Comparison of ENCODE assay signal across 8 mouse cellular contexts in the genomic region with DNA sequence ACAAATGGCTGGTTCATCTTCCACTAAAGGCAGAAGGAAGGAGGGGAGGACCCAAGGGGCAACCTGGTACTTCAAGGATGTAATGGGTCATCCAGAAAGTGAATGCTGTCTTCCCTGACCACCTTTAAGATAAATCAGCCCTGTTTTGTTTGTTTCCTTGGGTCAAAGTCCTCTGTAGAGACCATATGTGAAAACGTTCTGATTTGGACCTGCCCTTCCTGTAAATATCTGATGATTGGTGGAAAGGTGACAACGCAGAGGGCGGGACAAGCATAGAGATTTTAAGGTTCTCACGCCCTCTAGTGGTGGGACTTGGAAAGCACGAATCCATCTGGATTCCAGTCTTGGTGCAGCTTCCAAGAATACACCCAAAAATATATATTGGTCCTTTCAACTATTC. TPM values are rescaled to one million over a fixed set of nuclear protein-coding genes. Genes with fewer than 3 reads are reported as not detected.
A peak's percentile ranks its signal among the peaks of the same experiment; 100 is the strongest.
DNase-seq lines count a peak whose midpoint lies in the region; ATAC-seq and TF ChIP-seq lines count a peak whose summit lies in the region.

No protein-coding gene starts in this region.

- H3K9ac ChIP-seq in MEL (ENCODE audit: control insufficient read depth, low read depth, low read length, poor library complexity, severe bottlenecking) = no peak overlapping the region
- no peak overlapping the region for H3K9ac ChIP-seq in forebrain, embryonic 16.5 days (replicated peaks; ENCODE audit: low read depth, low read length)
- H3K9ac ChIP-seq in neural tube, embryonic 15.5 days (replicated peaks) = no peak overlapping the region

- peak overlapping the region; percentile 20 to 35; a peak in 3 of 4 replicates for H3K4me3 ChIP-seq in MEL (ENCODE audit: control insufficient read depth in 1 of 2, insufficient read depth in 1 of 2, low read depth in 2 of 2, low read length in 2 of 2)
- H3K4me3 ChIP-seq in forebrain, embryonic 16.5 days (replicated peaks; ENCODE audit: low read length) = peak overlapping the region; percentile 10; the same call in 1 of the 2 replicates
- H3K4me3 ChIP-seq in layer of hippocampus, adult 2 months = peak overlapping the region; percentile 36; the same call in 1 of the 2 replicates
- peak overlapping the region; percentile 48 for H3K4me3 ChIP-seq in lung, adult 2 months (replicated peaks; ENCODE audit: extremely low read depth, low read depth, low read length)
- 0 out of 2 replicates have a peak overlapping the region, but pooled peaks have one; percentile 5 for H3K4me3 ChIP-seq in neural tube, embryonic 15.5 days (replicated peaks)

- peak overlapping the region; percentile 36 for H3K27ac ChIP-seq in MEL (ENCODE audit: control insufficient read depth, low read depth, low read length)
- no peak overlapping the region for H3K27ac ChIP-seq in forebrain, embryonic 16.5 days (ENCODE audit: low read length)
- H3K27ac ChIP-seq in layer of hippocampus, adult 2 months = peak overlapping the region; percentile 67
- H3K27ac ChIP-seq in neural tube, embryonic 15.5 days (replicated peaks) = no peak overlapping the region

- TF ChIP-seq CTCF in MEL (IDR thresholded peaks at IDR 0.05 in 2 of 3, conservative IDR thresholded peaks at IDR 0.05 in 1 of 3; ENCODE audit: control insufficient read depth in 1 of 3, insufficient read depth in 1 of 3, low read depth in 2 of 3, low read length in 3 of 3, poor library complexity in 1 of 3, severe bottlenecking in 1 of 3) = peak; percentile 71 to 91 (median 86)
- peak; percentile 96 for TF ChIP-seq CTCF in layer of hippocampus, adult 2 months (conservative IDR thresholded peaks at IDR 0.05)
- peak; percentile 65 for TF ChIP-seq CTCF in lung, adult 2 months (IDR thresholded peaks at IDR 0.05; ENCODE audit: insufficient read depth, low read length)

- TF ChIP-seq POLR2A in MEL (IDR thresholded peaks at IDR 0.05; ENCODE audit: control insufficient read depth in 1 of 2, insufficient read depth in 1 of 2, low read depth in 1 of 2, low read length in 2 of 2, poor library complexity in 1 of 2) = no peak
- no peak for TF ChIP-seq POLR2A in lung, adult 2 months (IDR thresholded peaks at IDR 0.05; ENCODE audit: borderline replicate concordance, extremely low read depth, low read depth, low read length)

- WGBS in forebrain, embryonic 16.5 days = 0% methylated on average over 5 of the region's 5 CpGs
- under 1% methylated on average over 5 of the region's 5 CpGs for WGBS in lung, adult 2 months
- WGBS in neural tube, embryonic 15.5 days = 0% methylated on average over 5 of the region's 5 CpGs

- peaks cover 0 to 19% of the 10 kb centered on the region in 2 experiments; a peak in 2 of 4 replicates for H3K36me3 ChIP-seq in MEL (ENCODE audit: control insufficient read depth in 1 of 2, insufficient read depth in 2 of 2, low read length in 2 of 2)
- no peaks in the 10 kb centered on the region for H3K36me3 ChIP-seq in forebrain, embryonic 16.5 days (ENCODE audit: control insufficient read depth, insufficient read depth)
- no peaks in the 10 kb centered on the region for H3K36me3 ChIP-seq in neural tube, embryonic 15.5 days

- H3K4me1 ChIP-seq in MEL (ENCODE audit: control insufficient read depth in 1 of 2, insufficient read depth in 2 of 2, low read length in 2 of 2) = peaks cover 0 to 27% of the 10 kb centered on the region in 2 experiments; a peak in 3 of 4 replicates
- peaks cover 21% of the 10 kb centered on the region for H3K4me1 ChIP-seq in forebrain, embryonic 16.5 days (replicated peaks; ENCODE audit: control insufficient read depth, insufficient read depth, low read length)
- H3K4me1 ChIP-seq in lung, adult 2 months (ENCODE audit: control insufficient read depth, insufficient read depth, low read length) = peaks cover 9% of the 10 kb centered on the region
- peaks cover 14% of the 10 kb centered on the region for H3K4me1 ChIP-seq in neural tube, embryonic 15.5 days

- H3K9me3 ChIP-seq in MEL (replicated peaks; ENCODE audit: insufficient read depth, low read length) = no peaks in the 10 kb centered on the region
- H3K9me3 ChIP-seq in forebrain, embryonic 16.5 days (ENCODE audit: control insufficient read depth, low read length) = no peaks in the 10 kb centered on the region
- no peaks in the 10 kb centered on the region for H3K9me3 ChIP-seq in neural tube, embryonic 15.5 days (replicated peaks)

- intact Hi-C loops in heart, postnatal 25 days (cut with DNase I) = loop anchor here (2.0 to 5.0 kb wide), 3 partner anchors 141 to 451 kb away; no protein-coding TSS in a partner anchor

- peak; percentile 92 for DNase-seq in MEL (ENCODE audit: low read depth, low spot score)
- peak; percentile 87 for DNase-seq in c-Kit-positive CD71-positive TER-119-negative erythroid progenitor cells, embryonic 14.5 days (ENCODE audit: low read depth)
- DNase-seq in heart, postnatal 25 days (ENCODE audit: low spot score) = peak; percentile 58
- DNase-seq in layer of hippocampus, adult 2 months (ENCODE audit: low spot score in 2 of 2) = peak; percentile 81 to 84
- DNase-seq in lung, adult 2 months = peak; percentile 74
- peak; percentile 71 for DNase-seq in thymus, postnatal 25 days

- no peak for ATAC-seq in forebrain, embryonic 16.5 days
- ATAC-seq in neural tube, embryonic 15.5 days (ENCODE audit: low FRiP score) = no peak

- H3K79me2 ChIP-seq in MEL (ENCODE audit: control insufficient read depth, insufficient read depth, low read length, poor library complexity) = peaks cover 9% of the 10 kb centered on the region

- H3K4me2 ChIP-seq in forebrain, embryonic 16.5 days (ENCODE audit: low read length) = peak overlapping the region; percentile 43
- peak overlapping the region; percentile 51 for H3K4me2 ChIP-seq in neural tube, embryonic 15.5 days

- no peaks in the 10 kb centered on the region for H3K27me3 ChIP-seq in MEL (ENCODE audit: control insufficient read depth in 1 of 2, insufficient read depth in 2 of 2, low read length in 2 of 2)
- no peaks in the 10 kb centered on the region for H3K27me3 ChIP-seq in forebrain, embryonic 16.5 days (replicated peaks; ENCODE audit: control insufficient read depth, insufficient read depth, low read length)
- 0 out of 2 replicates have a peak, but pooled peaks cover 6% of the 10 kb centered on the region for H3K27me3 ChIP-seq in neural tube, embryonic 15.5 days (replicated peaks)

- no peak for TF ChIP-seq EP300 in MEL (IDR thresholded peaks at IDR 0.05; ENCODE audit: low read depth in 1 of 2, low read length in 2 of 2)

- peak; percentile 85 for TF ChIP-seq RAD21 in MEL (IDR thresholded peaks at IDR 0.05; ENCODE audit: low read depth, low read length)

TF ChIP-seq in MEL, 35 proteins besides CTCF, POLR2A, EP300 and RAD21 (continues in another document):
- TF ChIP-seq CHD2 (IDR thresholded peaks at IDR 0.05; ENCODE audit: low read length) (no peak), NELFE (IDR thresholded peaks at IDR 0.05; ENCODE audit: low read depth, low read length) (no peak), ZMIZ1 (IDR thresholded peaks at IDR 0.05; ENCODE audit: low read depth, low read length) (no peak), GATA1 (IDR thresholded peaks at IDR 0.05; ENCODE audit: low read depth, low read length) (no peak), TAL1 (IDR thresholded peaks at IDR 0.05; ENCODE audit: low read length) (no peak), TCF12 (IDR thresholded peaks at IDR 0.05; ENCODE audit: low read depth, low read length) (0 out of 2 replicates have a peak, but pooled peaks have one; percentile 25), ZC3H11A (IDR thresholded peaks at IDR 0.05; ENCODE audit: low read depth, low read length) (peak; percentile 74), ETS1 (IDR thresholded peaks at IDR 0.05; ENCODE audit: low read depth, low read length) (0 out of 2 replicates have a peak, but pooled peaks have one; percentile 22), MAFK (IDR thresholded peaks at IDR 0.05; ENCODE audit: borderline replicate concordance, low read depth, low read length) (no peak)

RNA-seq across cellular contexts. Expression of a gene that starts 4.0 kb away (rescaled TPM):
- total RNA-seq in MEL (2012; rRNA removed) = 13.3 and 16.4 TPM in 2 replicates
- polyA plus RNA-seq in MEL (2012; ENCODE audit: insufficient read depth in 1 of 2, insufficient read length in 2 of 2, low read depth in 1 of 2, low replicate concordance in 2 of 2, missing spikeins in 1 of 2) = 10 to 100 TPM in 1 of 2 experiments, not detected in 1; 36.2 TPM
- polyA plus RNA-seq in forebrain, embryonic 16.5 days (2015; fragmentation: Nextera tagmentation; extraction: Ambion mirVana) = 40.1 and 46.8 TPM in 2 replicates
- total RNA-seq in heart, postnatal 25 days (2021) = 10 to 100 TPM; 14.2 to 25.9 TPM
- total RNA-seq in layer of hippocampus, adult 2 months (2021) = 100 to 1,000 TPM; 105 to 108 TPM
- 37.5 and 40.7 TPM in 2 replicates for polyA plus RNA-seq in lung, adult 2 months (2012; rRNA removed)
- 43.0 and 46.0 TPM in 2 replicates for polyA plus RNA-seq in neural tube, embryonic 15.5 days (2015; fragmentation: Nextera tagmentation; extraction: Ambion mirVana)

RNA-seq across cellular contexts. Expression of a gene that starts 22.5 kb away (rescaled TPM):
- total RNA-seq in MEL (2012; rRNA removed) = 14.4 and 16.8 TPM in 2 replicates
- polyA plus RNA-seq in MEL (2012; ENCODE audit: insufficient read depth in 1 of 2, insufficient read length in 2 of 2, low read depth in 1 of 2, low replicate concordance in 2 of 2, missing spikeins in 1 of 2) = 10 to 100 TPM in 1 of 2 experiments, not detected in 1; 64.5 TPM
- polyA plus RNA-seq in forebrain, embryonic 16.5 days (2015; fragmentation: Nextera tagmentation; extraction: Ambion mirVana) = 10.6 and 12.7 TPM in 2 replicates
- total RNA-seq in heart, postnatal 25 days (2021) = 1 to 10 TPM; 6.1 to 6.6 TPM
- 10 to 100 TPM; 14.0 to 15.7 TPM for total RNA-seq in layer of hippocampus, adult 2 months (2021)
- polyA plus RNA-seq in lung, adult 2 months (2012; rRNA removed) = 43.9 and 49.0 TPM in 2 replicates
- polyA plus RNA-seq in neural tube, embryonic 15.5 days (2015; fragmentation: Nextera tagmentation; extraction: Ambion mirVana) = 16.6 and 22.1 TPM in 2 replicates

RNA-seq across cellular contexts. Expression of a gene that starts 36.8 kb away (rescaled TPM):
- 1.5 and 2.5 TPM in 2 replicates for total RNA-seq in MEL (2012; rRNA removed)
- 1 to 10 TPM in 1 of 2 experiments, not detected in 1; 3.8 TPM for polyA plus RNA-seq in MEL (2012; ENCODE audit: insufficient read depth in 1 of 2, insufficient read length in 2 of 2, low read depth in 1 of 2, low replicate concordance in 2 of 2, missing spikeins in 1 of 2)
- polyA plus RNA-seq in forebrain, embryonic 16.5 days (2015; fragmentation: Nextera tagmentation; extraction: Ambion mirVana) = 101 TPM in 2 replicates
- 1 to 10 TPM; 4.7 to 5.7 TPM for total RNA-seq in heart, postnatal 25 days (2021)
- 100 to 1,000 TPM; 338 to 354 TPM for total RNA-seq in layer of hippocampus, adult 2 months (2021)
- polyA plus RNA-seq in lung, adult 2 months (2012; rRNA removed) = 18.3 and 23.2 TPM in 2 replicates
- polyA plus RNA-seq in neural tube, embryonic 15.5 days (2015; fragmentation: Nextera tagmentation; extraction: Ambion mirVana) = 134 and 169 TPM in 2 replicates

RNA-seq across cellular contexts. Expression of a gene that starts 55.5 kb away (rescaled TPM):
- total RNA-seq in MEL (2012; rRNA removed) = 0.65 and 0.98 TPM in 2 replicates
- 1 to 10 TPM in 1 of 2 experiments, not detected in 1; 3.2 TPM for polyA plus RNA-seq in MEL (2012; ENCODE audit: insufficient read depth in 1 of 2, insufficient read length in 2 of 2, low read depth in 1 of 2, low replicate concordance in 2 of 2, missing spikeins in 1 of 2)
- 5.7 and 8.6 TPM in 2 replicates for polyA plus RNA-seq in forebrain, embryonic 16.5 days (2015; fragmentation: Nextera tagmentation; extraction: Ambion mirVana)
- 1 to 10 TPM; 1.5 to 2.1 TPM for total RNA-seq in heart, postnatal 25 days (2021)
- 1 to 10 TPM; 4.5 to 5.0 TPM for total RNA-seq in layer of hippocampus, adult 2 months (2021)
- polyA plus RNA-seq in lung, adult 2 months (2012; rRNA removed) = 3.2 and 3.3 TPM in 2 replicates
- 7.1 and 8.0 TPM in 2 replicates for polyA plus RNA-seq in neural tube, embryonic 15.5 days (2015; fragmentation: Nextera tagmentation; extraction: Ambion mirVana)

Comparison
In these comparisons a context has a peak if more than half of its experiments do, and no peak if none do; other contexts are left out.
1. H3K27ac ChIP-seq: peak in MEL (single experiment) and layer of hippocampus, adult 2 months (single experiment); none in forebrain, embryonic 16.5 days (single experiment) and neural tube, embryonic 15.5 days (single experiment).
2. Peak in every context shown above with its lines, with median percentiles within 50 percentile points of each other: DNase-seq, H3K4me3 ChIP-seq and CTCF ChIP-seq.